Mouse (Mus musculus): ENCODE data around the gene 1810046K07Rik. TPM values are rescaled to one million over a fixed set of nuclear protein-coding genes. Genes with fewer than 3 reads are reported as not detected.

Gene 1810046K07Rik
- polyA plus RNA-seq, 1 experiment from 2014 or later, result not detected

GRCm38 (mm10) chr9:51326619-51327554, 1.8 kb downstream of the 1810046K07Rik start:
- Histone ChIP-seq H3K4me2 (no peak overlapping the region), H3K9ac (no peak overlapping the region), H3K4me3 (no peak overlapping the region), H3K27ac (ENCODE audit: poor library complexity, severe bottlenecking) (no peak overlapping the region), H3K27me3 (replicated peaks) (no peaks in the 10 kb centered on the region), H3K36me3 (no peaks in the 10 kb centered on the region), H3K9me3 (replicated peaks) (no peaks in the 10 kb centered on the region), H3K4me1 (replicated peaks) (0 out of 2 replicates have a peak, but pooled peaks cover 4% of the 10 kb centered on the region)
- no peak for ATAC-seq (ENCODE audit: insufficient number of reproducible peaks, low FRiP score)
- 72% methylated on average over 11 of the region's 11 CpGs for WGBS

GRCm38 (mm10) chr9:51324406-51325065, 4.2 kb downstream of the 1810046K07Rik start:
- WGBS, result 61% methylated on average over 7 of the region's 7 CpGs
- Histone ChIP-seq H3K4me2 (no peak overlapping the region), H3K36me3 (no peaks in the 10 kb centered on the region), H3K4me1 (replicated peaks) (0 out of 2 replicates have a peak, but pooled peaks cover 4% of the 10 kb centered on the region), H3K27ac (ENCODE audit: poor library complexity, severe bottlenecking) (no peak overlapping the region), H3K9me3 (replicated peaks) (no peaks in the 10 kb centered on the region), H3K27me3 (replicated peaks) (no peaks in the 10 kb centered on the region), H3K4me3 (no peak overlapping the region), H3K9ac (no peak overlapping the region)
- no peak for ATAC-seq (ENCODE audit: insufficient number of reproducible peaks, low FRiP score)

GRCm38 (mm10) chr9:51320096-51320495, 8.6 kb downstream of the 1810046K07Rik start:
- Histone ChIP-seq H3K9ac (no peak overlapping the region), H3K4me3 (no peak overlapping the region), H3K9me3 (replicated peaks) (no peaks in the 10 kb centered on the region), H3K4me1 (replicated peaks) (0 out of 2 replicates have a peak, but pooled peaks cover 4% of the 10 kb centered on the region), H3K4me2 (no peak overlapping the region), H3K36me3 (no peaks in the 10 kb centered on the region), H3K27me3 (replicated peaks) (no peaks in the 10 kb centered on the region), H3K27ac (ENCODE audit: poor library complexity, severe bottlenecking) (no peak overlapping the region)
- ATAC-seq (ENCODE audit: insufficient number of reproducible peaks, low FRiP score), result no peak
- WGBS, result 80% methylated on average over 1 of the region's 1 CpGs

- H3K4me3 ChIP-seq, result no peak overlapping the region
- ATAC-seq (ENCODE audit: insufficient number of reproducible peaks, low FRiP score), result no peak
- H3K36me3 ChIP-seq, result no peaks in the 10 kb centered on the region
- no peak overlapping the region for H3K4me2 ChIP-seq
- no peak overlapping the region for H3K9ac ChIP-seq
- no peaks in the 10 kb centered on the region for H3K27me3 ChIP-seq (replicated peaks)
- no peaks in the 10 kb centered on the region for H3K9me3 ChIP-seq (replicated peaks)
- 59% methylated on average over 4 of the region's 4 CpGs for WGBS
- H3K27ac ChIP-seq (ENCODE audit: poor library complexity, severe bottlenecking), result no peak overlapping the region
- H3K4me1 ChIP-seq (replicated peaks), result no peaks in the 10 kb centered on the region
Observed at GRCm38 (mm10) chr9:51318246-51318645, 10.5 kb downstream of the 1810046K07Rik start.

GRCm38 (mm10) chr9:51317322-51317721, 11.4 kb downstream of the 1810046K07Rik start:
- H3K4me3 ChIP-seq, result no peak overlapping the region

GRCm38 (mm10) chr9:51315402-51316063, 13.2 kb downstream of the 1810046K07Rik start:
- no peak overlapping the region for H3K27ac ChIP-seq (ENCODE audit: poor library complexity, severe bottlenecking)
- H3K4me2 ChIP-seq, result no peak overlapping the region
- 32% methylated on average over 6 of the region's 6 CpGs for WGBS
- no peaks in the 10 kb centered on the region for H3K9me3 ChIP-seq (replicated peaks)
- no peaks in the 10 kb centered on the region for H3K36me3 ChIP-seq
- H3K4me1 ChIP-seq (replicated peaks), result no peaks in the 10 kb centered on the region
- no peak overlapping the region for H3K4me3 ChIP-seq
- ATAC-seq (ENCODE audit: insufficient number of reproducible peaks, low FRiP score), result no peak
- no peak overlapping the region for H3K9ac ChIP-seq
- no peaks in the 10 kb centered on the region for H3K27me3 ChIP-seq (replicated peaks)

More at GRCm38 (mm10) chr9:51317322-51317721, 11.4 kb downstream of the 1810046K07Rik start:
- WGBS, result 78% methylated on average over 4 of the region's 4 CpGs
- H3K27ac ChIP-seq (ENCODE audit: poor library complexity, severe bottlenecking), result no peak overlapping the region
- H3K9ac ChIP-seq, result no peak overlapping the region
- H3K27me3 ChIP-seq (replicated peaks), result no peaks in the 10 kb centered on the region
- no peaks in the 10 kb centered on the region for H3K9me3 ChIP-seq (replicated peaks)
- no peaks in the 10 kb centered on the region for H3K36me3 ChIP-seq
- ATAC-seq (ENCODE audit: insufficient number of reproducible peaks, low FRiP score), result no peak
- no peak overlapping the region for H3K4me2 ChIP-seq
- H3K4me1 ChIP-seq (replicated peaks), result no peaks in the 10 kb centered on the region

- ATAC-seq (ENCODE audit: insufficient number of reproducible peaks, low FRiP score), result no peak
- Histone ChIP-seq H3K4me2 (no peak overlapping the region), H3K4me3 (no peak overlapping the region), H3K27me3 (replicated peaks) (no peaks in the 10 kb centered on the region), H3K9ac (no peak overlapping the region), H3K4me1 (replicated peaks) (no peaks in the 10 kb centered on the region), H3K9me3 (replicated peaks) (no peaks in the 10 kb centered on the region), H3K36me3 (no peaks in the 10 kb centered on the region), H3K27ac (ENCODE audit: poor library complexity, severe bottlenecking) (no peak overlapping the region)
- WGBS, result 68% methylated on average over 18 of the region's 18 CpGs
Observed at GRCm38 (mm10) chr9:51312554-51313317, 16.0 kb downstream of the 1810046K07Rik start.

- no peaks in the 10 kb centered on the region for H3K9me3 ChIP-seq (replicated peaks)
- no peak overlapping the region for H3K9ac ChIP-seq
- no peaks in the 10 kb centered on the region for H3K4me1 ChIP-seq (replicated peaks)
- ATAC-seq (ENCODE audit: insufficient number of reproducible peaks, low FRiP score), result no peak
- 79% methylated on average over 7 of the region's 7 CpGs for WGBS
- no peaks in the 10 kb centered on the region for H3K27me3 ChIP-seq (replicated peaks)
- H3K36me3 ChIP-seq, result no peaks in the 10 kb centered on the region
- no peak overlapping the region for H3K4me2 ChIP-seq
- H3K27ac ChIP-seq (ENCODE audit: poor library complexity, severe bottlenecking), result no peak overlapping the region
- H3K4me3 ChIP-seq, result no peak overlapping the region
Observed at GRCm38 (mm10) chr9:51310515-51310914, 18.2 kb downstream of the 1810046K07Rik start.

GRCm38 (mm10) chr9:51306351-51306750, 22.4 kb downstream of the 1810046K07Rik start:
- Histone ChIP-seq H3K9me3 (replicated peaks) (no peaks in the 10 kb centered on the region), H3K27me3 (replicated peaks) (no peaks in the 10 kb centered on the region), H3K4me3 (no peak overlapping the region), H3K27ac (ENCODE audit: poor library complexity, severe bottlenecking) (no peak overlapping the region), H3K36me3 (no peaks in the 10 kb centered on the region), H3K4me1 (replicated peaks) (0 out of 2 replicates have a peak, but pooled peaks cover 3% of the 10 kb centered on the region), H3K9ac (no peak overlapping the region), H3K4me2 (no peak overlapping the region)
- no peak for ATAC-seq (ENCODE audit: insufficient number of reproducible peaks, low FRiP score)
- WGBS, result 81% methylated on average over 3 of the region's 3 CpGs

GRCm38 (mm10) chr9:51305146-51305545, 23.6 kb downstream of the 1810046K07Rik start:
- 73% methylated on average over 3 of the region's 3 CpGs for WGBS
- no peak overlapping the region for H3K9ac ChIP-seq
- no peak overlapping the region for H3K27ac ChIP-seq (ENCODE audit: poor library complexity, severe bottlenecking)
- no peaks in the 10 kb centered on the region for H3K36me3 ChIP-seq
- H3K4me2 ChIP-seq, result no peak overlapping the region
- 0 out of 2 replicates have a peak, but pooled peaks cover 3% of the 10 kb centered on the region for H3K4me1 ChIP-seq (replicated peaks)
- no peak for ATAC-seq (ENCODE audit: insufficient number of reproducible peaks, low FRiP score)
- H3K27me3 ChIP-seq (replicated peaks), result no peaks in the 10 kb centered on the region
- no peaks in the 10 kb centered on the region for H3K9me3 ChIP-seq (replicated peaks)
- H3K4me3 ChIP-seq, result no peak overlapping the region

Data from heart, embryonic 12.5 days (tissue).